Mouse (Mus musculus): ENCODE measurements around the gene Kcnma1. TPM values are rescaled to one million over a fixed set of nuclear protein-coding genes. Genes with fewer than 3 reads are reported as not detected.

The Kcnma1 gene
- polyA plus RNA-seq, 1 experiment: 0.26 TPM

- no peaks in the 10 kb centered on the region for H3K79me2 ChIP-seq (ENCODE audit: control insufficient read depth, insufficient read depth)
- no peak overlapping the region for H3K4me2 ChIP-seq (ENCODE audit: low read depth)
- no peak for TF ChIP-seq MYOG (IDR thresholded peaks at IDR 0.05; ENCODE audit: control insufficient read depth in 1 of 3, insufficient read depth in 1 of 3, insufficient read length in 2 of 3, low read depth in 2 of 3)
- TF ChIP-seq MYOD1 (IDR thresholded peaks at IDR 0.05; ENCODE audit: control insufficient read depth in 1 of 3, insufficient read length in 2 of 3, low read depth in 2 of 3): no peak
- TF ChIP-seq USF1 (IDR thresholded peaks at IDR 0.05; ENCODE audit: low read depth): no peak
- no peak for TF ChIP-seq POLR2A (IDR thresholded peaks at IDR 0.05; ENCODE audit: insufficient read length, low read depth)
- no peak for TF ChIP-seq TCF12 (IDR thresholded peaks at IDR 0.05; ENCODE audit: insufficient read depth, poor library complexity, severe bottlenecking)
- no peak for TF ChIP-seq CEBPB (IDR thresholded peaks at IDR 0.05; ENCODE audit: insufficient read depth, poor library complexity, severe bottlenecking)
- TF ChIP-seq REST (IDR thresholded peaks at IDR 0.05; ENCODE audit: insufficient read depth, insufficient read length): no peak
- no peak for TF ChIP-seq E2F4 (IDR thresholded peaks at IDR 0.05; ENCODE audit: insufficient read depth)
- TF ChIP-seq MAX (IDR thresholded peaks at IDR 0.05; ENCODE audit: low read depth): no peak
- TF ChIP-seq POLR2AphosphoS2 (IDR thresholded peaks at IDR 0.05; ENCODE audit: insufficient read length, low read depth): no peak
- no peak for TF ChIP-seq SRF (IDR thresholded peaks at IDR 0.05; ENCODE audit: control insufficient read depth, insufficient read length, low read depth)
- TF ChIP-seq TCF3 (IDR thresholded peaks at IDR 0.05; ENCODE audit: insufficient read length, low read depth): no peak
- H3K36me3 ChIP-seq (ENCODE audit: control insufficient read depth, insufficient read depth): no peaks in the 10 kb centered on the region
- no peak overlapping the region for H3K4me3 ChIP-seq
- H3ac ChIP-seq (ENCODE audit: control insufficient read depth, insufficient read length): no peak overlapping the region
- no peaks in the 10 kb centered on the region for H3K27me3 ChIP-seq (ENCODE audit: control insufficient read depth, insufficient read depth, insufficient read length)
Measured at GRCm38 (mm10) chr14:23592826-23593447, 421.4 kb downstream of the Kcnma1 start.

- H3K79me2 ChIP-seq (ENCODE audit: control insufficient read depth, insufficient read depth): no peaks in the 10 kb centered on the region
- H3K4me3 ChIP-seq: no peak overlapping the region
- H3K36me3 ChIP-seq (ENCODE audit: control insufficient read depth, insufficient read depth): no peaks in the 10 kb centered on the region
- H3K4me2 ChIP-seq (ENCODE audit: low read depth): peak overlapping the region; percentile 20
- no peak for TF ChIP-seq E2F4 (IDR thresholded peaks at IDR 0.05; ENCODE audit: insufficient read depth)
- no peak for TF ChIP-seq MAX (IDR thresholded peaks at IDR 0.05; ENCODE audit: low read depth)
- peak in 1 of 3 experiments; percentile 68 for TF ChIP-seq MYOD1 (IDR thresholded peaks at IDR 0.05; ENCODE audit: control insufficient read depth in 1 of 3, insufficient read length in 2 of 3, low read depth in 2 of 3)
- no peak for TF ChIP-seq SRF (IDR thresholded peaks at IDR 0.05; ENCODE audit: control insufficient read depth, insufficient read length, low read depth)
- TF ChIP-seq MYOG (IDR thresholded peaks at IDR 0.05; ENCODE audit: control insufficient read depth in 1 of 3, insufficient read depth in 1 of 3, insufficient read length in 2 of 3, low read depth in 2 of 3): peak in 2 of 3 experiments; percentile 14 to 20
- no peak for TF ChIP-seq CEBPB (IDR thresholded peaks at IDR 0.05; ENCODE audit: insufficient read depth, poor library complexity, severe bottlenecking)
- no peak for TF ChIP-seq USF1 (IDR thresholded peaks at IDR 0.05; ENCODE audit: low read depth)
- TF ChIP-seq TCF3 (IDR thresholded peaks at IDR 0.05; ENCODE audit: insufficient read length, low read depth): no peak
- TF ChIP-seq TCF12 (IDR thresholded peaks at IDR 0.05; ENCODE audit: insufficient read depth, poor library complexity, severe bottlenecking): peak; percentile 15
- no peak for TF ChIP-seq POLR2A (IDR thresholded peaks at IDR 0.05; ENCODE audit: insufficient read length, low read depth)
- no peak for TF ChIP-seq POLR2AphosphoS2 (IDR thresholded peaks at IDR 0.05; ENCODE audit: insufficient read length, low read depth)
- TF ChIP-seq REST (IDR thresholded peaks at IDR 0.05; ENCODE audit: insufficient read depth, insufficient read length): no peak
- no peaks in the 10 kb centered on the region for H3K27me3 ChIP-seq (ENCODE audit: control insufficient read depth, insufficient read depth, insufficient read length)
- no peak overlapping the region for H3ac ChIP-seq (ENCODE audit: control insufficient read depth, insufficient read length)
Measured at GRCm38 (mm10) chr14:23589744-23590481, 424.4 kb downstream of the Kcnma1 start.

GRCm38 (mm10) chr14:23587451-23587850 is 426.8 kb downstream of the Kcnma1 start:
- Histone ChIP-seq H3K36me3 (ENCODE audit: control insufficient read depth, insufficient read depth) (no peaks in the 10 kb centered on the region), H3K27me3 (ENCODE audit: control insufficient read depth, insufficient read depth, insufficient read length) (no peaks in the 10 kb centered on the region), H3ac (ENCODE audit: control insufficient read depth, insufficient read length) (no peak overlapping the region), H3K4me3 (no peak overlapping the region), H3K4me2 (ENCODE audit: low read depth) (peak overlapping the region; percentile 52), H3K79me2 (ENCODE audit: control insufficient read depth, insufficient read depth) (no peaks in the 10 kb centered on the region)
- no peak for TF ChIP-seq POLR2AphosphoS2 (IDR thresholded peaks at IDR 0.05; ENCODE audit: insufficient read length, low read depth)
- no peak for TF ChIP-seq POLR2A (IDR thresholded peaks at IDR 0.05; ENCODE audit: insufficient read length, low read depth)
- TF ChIP-seq SRF (IDR thresholded peaks at IDR 0.05; ENCODE audit: control insufficient read depth, insufficient read length, low read depth): no peak
- no peak for TF ChIP-seq REST (IDR thresholded peaks at IDR 0.05; ENCODE audit: insufficient read depth, insufficient read length)
- TF ChIP-seq MYOD1 (IDR thresholded peaks at IDR 0.05; ENCODE audit: control insufficient read depth in 1 of 3, insufficient read length in 2 of 3, low read depth in 2 of 3): no peak
- TF ChIP-seq CEBPB (IDR thresholded peaks at IDR 0.05; ENCODE audit: insufficient read depth, poor library complexity, severe bottlenecking): no peak
- no peak for TF ChIP-seq MYOG (IDR thresholded peaks at IDR 0.05; ENCODE audit: control insufficient read depth in 1 of 3, insufficient read depth in 1 of 3, insufficient read length in 2 of 3, low read depth in 2 of 3)
- TF ChIP-seq E2F4 (IDR thresholded peaks at IDR 0.05; ENCODE audit: insufficient read depth): no peak
- TF ChIP-seq TCF12 (IDR thresholded peaks at IDR 0.05; ENCODE audit: insufficient read depth, poor library complexity, severe bottlenecking): no peak
- no peak for TF ChIP-seq MAX (IDR thresholded peaks at IDR 0.05; ENCODE audit: low read depth)
- no peak for TF ChIP-seq USF1 (IDR thresholded peaks at IDR 0.05; ENCODE audit: low read depth)
- TF ChIP-seq TCF3 (IDR thresholded peaks at IDR 0.05; ENCODE audit: insufficient read length, low read depth): no peak

GRCm38 (mm10) chr14:23583235-23583634 is 431.1 kb downstream of the Kcnma1 start:
- TF ChIP-seq MYOD1 (IDR thresholded peaks at IDR 0.05; ENCODE audit: control insufficient read depth in 1 of 3, insufficient read length in 2 of 3, low read depth in 2 of 3) (no peak), POLR2AphosphoS2 (IDR thresholded peaks at IDR 0.05; ENCODE audit: insufficient read length, low read depth) (no peak), TCF3 (IDR thresholded peaks at IDR 0.05; ENCODE audit: insufficient read length, low read depth) (no peak)
- Histone ChIP-seq H3ac (ENCODE audit: control insufficient read depth, insufficient read length) (no peak overlapping the region), H3K79me2 (ENCODE audit: control insufficient read depth, insufficient read depth) (no peaks in the 10 kb centered on the region), H3K4me2 (ENCODE audit: low read depth) (no peak overlapping the region), H3K4me3 (no peak overlapping the region), H3K27me3 (ENCODE audit: control insufficient read depth, insufficient read depth, insufficient read length) (peaks cover 8% of the 10 kb centered on the region), H3K36me3 (ENCODE audit: control insufficient read depth, insufficient read depth) (no peaks in the 10 kb centered on the region)
